Mouse (Mus musculus): Measurements from ENCODE around the gene Bsg. TPM values are rescaled to one million over a fixed set of nuclear protein-coding genes. Genes with fewer than 3 reads are reported as not detected.
"Not testable (repeated sequence)": the region's sequence is repeated elsewhere in the genome, so short reads cannot be mapped to it uniquely, and the experiment has no call there.

Bsg gene
- polyA plus RNA-seq, 1 experiment from 2014 or later: 1,158 TPM

DNA sequence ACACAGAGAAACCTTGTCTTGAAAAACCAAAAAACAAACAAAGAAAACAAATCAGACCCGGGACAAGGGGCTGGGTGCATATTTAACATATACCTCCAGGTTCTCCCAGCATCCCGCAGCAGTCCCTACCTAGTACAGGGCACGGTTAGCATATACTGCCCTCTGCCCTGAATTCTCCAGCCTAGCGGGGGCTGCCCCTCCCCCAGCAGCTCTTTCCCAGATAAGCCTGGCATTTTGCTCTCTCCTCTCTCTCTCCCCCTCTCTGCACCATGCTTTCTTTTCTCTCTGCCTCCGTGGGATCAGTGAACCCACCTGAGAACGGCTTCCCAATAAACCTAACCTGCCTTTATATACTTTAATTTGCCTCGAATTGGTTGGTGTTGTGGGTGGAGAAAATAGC lies 3.6 kb upstream of the Bsg start:
- no peak for ATAC-seq
- Histone ChIP-seq H3K9me3 (ENCODE audit: control insufficient read depth, low read length) (no peaks in the 10 kb centered on the region), H3K4me3 (ENCODE audit: low read length) (no peak overlapping the region), H3K4me2 (ENCODE audit: low read depth, low read length) (no peak overlapping the region), H3K4me1 (ENCODE audit: control insufficient read depth, insufficient read depth, low read length) (peaks cover 39% of the 10 kb centered on the region), H3K36me3 (ENCODE audit: control insufficient read depth, insufficient read depth, low read length) (no peaks in the 10 kb centered on the region), H3K9ac (ENCODE audit: low read depth, low read length) (peak overlapping the region; percentile 51; the same call in 1 of the 2 replicates), H3K27ac (ENCODE audit: low read length) (peak overlapping the region; percentile 83), H3K27me3 (replicated peaks; ENCODE audit: control insufficient read depth, insufficient read depth, low read length) (no peaks in the 10 kb centered on the region)
- 33% methylated on average over 7 of the region's 7 CpGs for WGBS

- Histone ChIP-seq H3K4me3 (ENCODE audit: low read length) (no peak overlapping the region), H3K27ac (ENCODE audit: low read length) (peak overlapping the region; percentile 83), H3K27me3 (replicated peaks; ENCODE audit: control insufficient read depth, insufficient read depth, low read length) (no peaks in the 10 kb centered on the region), H3K4me2 (ENCODE audit: low read depth, low read length) (no peak overlapping the region), H3K4me1 (ENCODE audit: control insufficient read depth, insufficient read depth, low read length) (peaks cover 40% of the 10 kb centered on the region), H3K9me3 (ENCODE audit: control insufficient read depth, low read length) (no peaks in the 10 kb centered on the region), H3K9ac (ENCODE audit: low read depth, low read length) (peak overlapping the region; percentile 51), H3K36me3 (ENCODE audit: control insufficient read depth, insufficient read depth, low read length) (no peaks in the 10 kb centered on the region)
- 40% methylated on average over 10 of the region's 10 CpGs for WGBS
- peak; percentile 16 for ATAC-seq
Measured at GRCm38 (mm10) chr10:79701443-79702129, 2.7 kb upstream of the Bsg start.

GRCm38 (mm10) chr10:79702970-79703369 lies 1.3 kb upstream of the Bsg start:
- not testable (repeated sequence) for ATAC-seq
- peaks cover 45% of the 10 kb centered on the region for H3K4me1 ChIP-seq (ENCODE audit: control insufficient read depth, insufficient read depth, low read length)

DNA sequence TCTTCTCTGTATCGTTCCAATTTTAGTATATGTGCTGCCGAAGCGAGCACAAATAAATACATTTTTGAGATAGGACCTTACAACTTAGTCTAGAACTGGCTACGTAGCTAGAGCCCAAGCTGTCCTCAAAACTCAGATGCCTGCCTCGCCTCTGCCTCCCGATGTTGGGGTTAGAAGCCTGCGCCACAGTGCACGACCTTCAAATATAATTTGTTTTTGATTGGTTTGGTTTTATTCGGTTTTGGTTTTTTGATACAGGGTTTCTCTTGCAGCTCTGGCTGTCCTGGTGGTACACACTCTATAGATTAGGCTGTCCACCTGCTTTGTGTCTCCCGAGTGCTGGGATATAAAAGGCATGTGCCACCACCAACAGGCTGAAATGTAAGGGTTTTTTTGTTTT lies 750 bp upstream of the Bsg start:
- H3K27me3 ChIP-seq (replicated peaks; ENCODE audit: control insufficient read depth, insufficient read depth, low read length): no peaks in the 10 kb centered on the region
- H3K27ac ChIP-seq (ENCODE audit: low read length): no peak overlapping the region

More at GRCm38 (mm10) chr10:79702970-79703369, 1.3 kb upstream of the Bsg start:
- not testable (repeated sequence) for H3K4me3 ChIP-seq (ENCODE audit: low read length); H3K27me3 ChIP-seq (replicated peaks; ENCODE audit: control insufficient read depth, insufficient read depth, low read length); H3K9ac ChIP-seq (ENCODE audit: low read depth, low read length); H3K36me3 ChIP-seq (ENCODE audit: control insufficient read depth, insufficient read depth, low read length); H3K27ac ChIP-seq (ENCODE audit: low read length); H3K9me3 ChIP-seq (ENCODE audit: control insufficient read depth, low read length); H3K4me2 ChIP-seq (ENCODE audit: low read depth, low read length)
- 73% methylated on average over 2 of the region's 4 CpGs for WGBS

GRCm38 (mm10) chr10:79704970-79705360 lies 674 bp downstream of the Bsg start:
- Histone ChIP-seq H3K36me3 (ENCODE audit: control insufficient read depth, insufficient read depth, low read length) (peaks cover 14% of the 10 kb centered on the region; the same call in 1 of the 2 replicates), H3K4me1 (ENCODE audit: control insufficient read depth, insufficient read depth, low read length) (peaks cover 53% of the 10 kb centered on the region), H3K9ac (ENCODE audit: low read depth, low read length) (peak overlapping the region; percentile 96), H3K4me3 (ENCODE audit: low read length) (peak overlapping the region; percentile 84), H3K9me3 (ENCODE audit: control insufficient read depth, low read length) (no peaks in the 10 kb centered on the region), H3K27me3 (replicated peaks; ENCODE audit: control insufficient read depth, insufficient read depth, low read length) (no peaks in the 10 kb centered on the region), H3K27ac (ENCODE audit: low read length) (peak overlapping the region; percentile 72), H3K4me2 (ENCODE audit: low read depth, low read length) (peak overlapping the region; percentile 88)
- ATAC-seq: no peak
- WGBS: 3% methylated on average over 10 of the region's 10 CpGs

More for the DNA sequence above, 750 bp upstream of the Bsg start:
- Histone ChIP-seq H3K36me3 (ENCODE audit: control insufficient read depth, insufficient read depth, low read length) (peaks cover 6% of the 10 kb centered on the region; the same call in 1 of the 2 replicates), H3K9me3 (ENCODE audit: control insufficient read depth, low read length) (no peaks in the 10 kb centered on the region), H3K4me2 (ENCODE audit: low read depth, low read length) (peak overlapping the region; percentile 62), H3K4me1 (ENCODE audit: control insufficient read depth, insufficient read depth, low read length) (peaks cover 46% of the 10 kb centered on the region), H3K4me3 (ENCODE audit: low read length) (no peak overlapping the region), H3K9ac (ENCODE audit: low read depth, low read length) (no peak overlapping the region)
- no peak for ATAC-seq
- 81% methylated on average over 10 of the region's 10 CpGs for WGBS

DNA sequence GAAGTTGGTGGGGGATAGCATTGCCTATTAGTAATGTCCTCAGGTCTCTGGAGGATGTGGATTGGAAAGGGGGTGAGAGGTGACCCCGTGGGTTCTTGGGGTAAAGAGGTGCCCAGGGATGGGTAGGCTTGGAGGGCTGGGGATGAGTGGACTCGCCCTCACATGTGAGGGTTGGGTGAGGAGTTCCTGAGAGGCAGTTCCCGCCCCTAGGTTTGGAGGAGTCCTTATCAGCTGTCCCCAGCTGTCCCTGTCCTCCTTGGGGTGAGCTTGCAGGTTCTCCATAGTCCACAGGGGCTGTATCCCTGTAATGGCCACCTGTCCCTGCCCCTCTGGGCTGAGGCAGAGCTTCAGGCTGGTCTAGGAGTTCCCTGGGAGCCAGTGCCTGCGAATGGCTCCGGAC lies 1.7 kb downstream of the Bsg start:
- no peaks in the 10 kb centered on the region for H3K9me3 ChIP-seq (ENCODE audit: control insufficient read depth, low read length)
- peak overlapping the region; percentile 84 for H3K4me3 ChIP-seq (ENCODE audit: low read length)
- H3K9ac ChIP-seq (ENCODE audit: low read depth, low read length): peak overlapping the region; percentile 96
- H3K36me3 ChIP-seq (ENCODE audit: control insufficient read depth, insufficient read depth, low read length): peaks cover 22% of the 10 kb centered on the region; the same call in 1 of the 2 replicates
- H3K27me3 ChIP-seq (replicated peaks; ENCODE audit: control insufficient read depth, insufficient read depth, low read length): no peaks in the 10 kb centered on the region
- H3K4me1 ChIP-seq (ENCODE audit: control insufficient read depth, insufficient read depth, low read length): peaks cover 49% of the 10 kb centered on the region
- peak overlapping the region; percentile 88 for H3K4me2 ChIP-seq (ENCODE audit: low read depth, low read length)
- H3K27ac ChIP-seq (ENCODE audit: low read length): peak overlapping the region; percentile 27; the same call in 1 of the 2 replicates
- WGBS: 63% methylated on average over 4 of the region's 5 CpGs
- ATAC-seq: peak; percentile 4; the same call in 1 of the 2 replicates

GRCm38 (mm10) chr10:79706406-79707094 lies 2.3 kb downstream of the Bsg start:
- WGBS: 74% methylated on average over 5 of the region's 5 CpGs
- Histone ChIP-seq H3K4me2 (ENCODE audit: low read depth, low read length) (peak overlapping the region; percentile 88), H3K9me3 (ENCODE audit: control insufficient read depth, low read length) (no peaks in the 10 kb centered on the region), H3K4me3 (ENCODE audit: low read length) (peak overlapping the region; percentile 84), H3K27ac (ENCODE audit: low read length) (peak overlapping the region; percentile 27; the same call in 1 of the 2 replicates), H3K27me3 (replicated peaks; ENCODE audit: control insufficient read depth, insufficient read depth, low read length) (no peaks in the 10 kb centered on the region), H3K4me1 (ENCODE audit: control insufficient read depth, insufficient read depth, low read length) (peaks cover 43% of the 10 kb centered on the region), H3K9ac (ENCODE audit: low read depth, low read length) (peak overlapping the region; percentile 96), H3K36me3 (ENCODE audit: control insufficient read depth, insufficient read depth, low read length) (peaks cover 22% of the 10 kb centered on the region; the same call in 1 of the 2 replicates)
- ATAC-seq: no peak

- 0 out of 2 replicates have a peak overlapping the region, but pooled peaks have one; percentile 14 for H3K27ac ChIP-seq (ENCODE audit: low read length)
- no peaks in the 10 kb centered on the region for H3K27me3 ChIP-seq (replicated peaks; ENCODE audit: control insufficient read depth, insufficient read depth, low read length)
Measured at GRCm38 (mm10) chr10:79707162-79707561, 2.9 kb downstream of the Bsg start.

GRCm38 (mm10) chr10:79707759-79708158 lies 3.5 kb downstream of the Bsg start:
- Histone ChIP-seq H3K27ac (ENCODE audit: low read length) (no peak overlapping the region), H3K9ac (ENCODE audit: low read depth, low read length) (0 out of 2 replicates have a peak overlapping the region, but pooled peaks have one; percentile 24), H3K4me2 (ENCODE audit: low read depth, low read length) (no peak overlapping the region), H3K36me3 (ENCODE audit: control insufficient read depth, insufficient read depth, low read length) (peaks cover 27% of the 10 kb centered on the region; the same call in 1 of the 2 replicates), H3K9me3 (ENCODE audit: control insufficient read depth, low read length) (no peaks in the 10 kb centered on the region), H3K4me1 (ENCODE audit: control insufficient read depth, insufficient read depth, low read length) (peaks cover 40% of the 10 kb centered on the region), H3K4me3 (ENCODE audit: low read length) (no peak overlapping the region), H3K27me3 (replicated peaks; ENCODE audit: control insufficient read depth, insufficient read depth, low read length) (no peaks in the 10 kb centered on the region)
- ATAC-seq: no peak
- WGBS: 55% methylated on average over 4 of the region's 4 CpGs

More at GRCm38 (mm10) chr10:79707162-79707561, 2.9 kb downstream of the Bsg start:
- H3K36me3 ChIP-seq (ENCODE audit: control insufficient read depth, insufficient read depth, low read length): peaks cover 27% of the 10 kb centered on the region; the same call in 1 of the 2 replicates
- peaks cover 40% of the 10 kb centered on the region for H3K4me1 ChIP-seq (ENCODE audit: control insufficient read depth, insufficient read depth, low read length)
- WGBS: 76% methylated on average over 1 of the region's 1 CpGs
- H3K9ac ChIP-seq (ENCODE audit: low read depth, low read length): 0 out of 2 replicates have a peak overlapping the region, but pooled peaks have one; percentile 24
- ATAC-seq: no peak
- peak overlapping the region; percentile 88; the same call in 1 of the 2 replicates for H3K4me2 ChIP-seq (ENCODE audit: low read depth, low read length)
- no peaks in the 10 kb centered on the region for H3K9me3 ChIP-seq (ENCODE audit: control insufficient read depth, low read length)
- no peak overlapping the region for H3K4me3 ChIP-seq (ENCODE audit: low read length)
